Mouse (Mus musculus) MEL (cell line): ENCODE data around the gene Sec16a. TPM values are rescaled to one million over a fixed set of nuclear protein-coding genes. Genes with fewer than 3 reads are reported as not detected.
A peak's percentile ranks its signal among the peaks of the same experiment; 100 is the strongest.

Source experiments
- DNase-seq: peaks from one replicate; pipeline ENCODE4 v3.0.0; 2011; ENCODE audit warnings: low read depth, low spot score
- H3K27ac ChIP-seq: 2 replicates; pipeline ENCODE4 v1.5.1; 2012; ENCODE audit warnings: low read depth, mild to moderate bottlenecking, control low read depth, low read length, moderate library complexity; ENCODE audit not compliant: control insufficient read depth
- H3K27me3 ChIP-seq, 2 experiments: fragments of 150-350 bp in 1 of 2; sonication (generic) in 1 of 2; 2 replicates each; pipeline ENCODE4 v1.6.1; 2012; ENCODE audit warnings: low read length in 2 of 2, mild to moderate bottlenecking in 2 of 2, improper control_type of control experiment in 1 of 2, moderate library complexity in 1 of 2; ENCODE audit not compliant: insufficient read depth in 2 of 2, control insufficient read depth in 1 of 2
- H3K36me3 ChIP-seq, 2 experiments: 2 replicates each; pipeline ENCODE4 v1.6.1; 2012 to 2014; ENCODE audit warnings: low read length in 2 of 2, improper control_type of control experiment in 1 of 2, inconsistent platforms in 1 of 2, mild to moderate bottlenecking in 1 of 2; ENCODE audit not compliant: insufficient read depth in 2 of 2, control insufficient read depth in 1 of 2
- H3K4me1 ChIP-seq, 2 experiments: fragments of 150-350 bp in 1 of 2; sonication (generic) in 1 of 2; 2 replicates each; pipeline ENCODE4 v1.6.1; 2012; ENCODE audit warnings: low read length in 2 of 2, improper control_type of control experiment in 1 of 2, mild to moderate bottlenecking in 1 of 2; ENCODE audit not compliant: insufficient read depth in 2 of 2, control insufficient read depth in 1 of 2
- H3K4me3 ChIP-seq, 2 experiments: fragments of 150-350 bp in 1 of 2; sonication (generic) in 1 of 2; 2 replicates each; pipeline ENCODE4 v1.5.1; 2012; ENCODE audit warnings: low read depth in 2 of 2, low read length in 2 of 2, mild to moderate bottlenecking in 2 of 2, moderate library complexity in 2 of 2, control low read depth in 1 of 2, improper control_type of control experiment in 1 of 2; ENCODE audit not compliant: control insufficient read depth in 1 of 2, insufficient read depth in 1 of 2
- H3K79me2 ChIP-seq: 2 replicates; pipeline ENCODE4 v1.6.1; 2012; ENCODE audit warnings: mild to moderate bottlenecking, low read length, moderate library complexity; ENCODE audit not compliant: control insufficient read depth, poor library complexity, insufficient read depth
- H3K9ac ChIP-seq: 2 replicates; pipeline ENCODE4 v1.6.1; 2012; ENCODE audit warnings: low read depth, mild to moderate bottlenecking, control low read depth, low read length, moderate library complexity; ENCODE audit not compliant: control insufficient read depth, poor library complexity, severe bottlenecking
- H3K9me3 ChIP-seq: fragments of 150-350 bp; sonication (generic); replicated peaks from 2 replicates; pipeline ENCODE4 v1.6.1; 2012; ENCODE audit warnings: mild to moderate bottlenecking, low read length, improper control_type of control experiment, moderate library complexity; ENCODE audit not compliant: insufficient read depth
- BHLHE40 ChIP-seq: IDR thresholded peaks from 2 replicates; pipeline ENCODE4 v1.6.1; 2012; ENCODE audit warnings: low read depth, mild to moderate bottlenecking, inconsistent platforms, low read length, improper control_type of control experiment, borderline replicate concordance
- E2F4 ChIP-seq: IDR thresholded peaks from 2 replicates; pipeline ENCODE4 v1.6.1; 2011; ENCODE audit warnings: low read depth, low read length, improper control_type of control experiment, borderline replicate concordance
- ELF1 ChIP-seq: IDR thresholded peaks from 2 replicates; pipeline ENCODE4 v1.6.1; 2014; ENCODE audit warnings: low read depth, mild to moderate bottlenecking, inconsistent platforms, low read length, improper control_type of control experiment, moderate library complexity
- EP300 ChIP-seq, 2 experiments: IDR thresholded peaks; 2 replicates each; pipeline ENCODE4 v1.6.1; 2011; ENCODE audit warnings: improper control_type of control experiment in 2 of 2, low read length in 2 of 2, low read depth in 1 of 2, mild to moderate bottlenecking in 1 of 2
- GATA1 ChIP-seq: IDR thresholded peaks from 2 replicates; pipeline ENCODE4 v1.6.1; 2011; ENCODE audit warnings: low read depth, low read length, improper control_type of control experiment
- HCFC1 ChIP-seq: IDR thresholded peaks from 2 replicates; pipeline ENCODE4 v1.6.1; 2012; ENCODE audit warnings: low read depth, mild to moderate bottlenecking, inconsistent platforms, low read length, improper control_type of control experiment, moderate library complexity
- KAT2A ChIP-seq: conservative IDR thresholded peaks from 2 replicates; pipeline ENCODE4 v1.6.1; 2012; ENCODE audit warnings: low read depth, low read length, improper control_type of control experiment, inconsistent platforms
- MAX ChIP-seq: IDR thresholded peaks from 2 replicates; pipeline ENCODE4 v1.6.1; 2011; ENCODE audit warnings: low read length, improper control_type of control experiment
- MAZ ChIP-seq: IDR thresholded peaks from 2 replicates; pipeline ENCODE4 v1.6.1; 2012; ENCODE audit warnings: low read depth, mild to moderate bottlenecking, inconsistent platforms, low read length, improper control_type of control experiment
- MEF2A ChIP-seq: IDR thresholded peaks from 2 replicates; pipeline ENCODE4 v1.6.1; 2014; ENCODE audit warnings: low read depth, mild to moderate bottlenecking, inconsistent platforms, low read length, improper control_type of control experiment; ENCODE audit not compliant: poor library complexity, insufficient replicate concordance, severe bottlenecking; ENCODE audit errors: extremely low read depth
- MXI1 ChIP-seq: IDR thresholded peaks from 2 replicates; pipeline ENCODE4 v1.6.1; 2011; ENCODE audit warnings: mild to moderate bottlenecking, low read depth, low read length, improper control_type of control experiment
- MYB ChIP-seq: IDR thresholded peaks from 2 replicates; pipeline ENCODE4 v1.6.1; 2011; ENCODE audit warnings: mild to moderate bottlenecking, low read depth, low read length, improper control_type of control experiment
- NELFE ChIP-seq: IDR thresholded peaks from 2 replicates; pipeline ENCODE4 v1.6.1; 2011; ENCODE audit warnings: low read depth, low read length, improper control_type of control experiment
- RCOR1 ChIP-seq: IDR thresholded peaks from 2 replicates; pipeline ENCODE4 v1.6.1; 2012; ENCODE audit warnings: low read depth, mild to moderate bottlenecking, inconsistent platforms, low read length, improper control_type of control experiment
- TAL1 ChIP-seq: IDR thresholded peaks from 2 replicates; pipeline ENCODE4 v1.6.1; 2012; ENCODE audit warnings: mild to moderate bottlenecking, inconsistent platforms, low read length, moderate library complexity, mixed read lengths
- UBTF ChIP-seq: IDR thresholded peaks from 2 replicates; pipeline ENCODE4 v1.6.1; 2012; ENCODE audit warnings: low read depth, mild to moderate bottlenecking, inconsistent platforms, low read length, improper control_type of control experiment, moderate library complexity, borderline replicate concordance; ENCODE audit not compliant: insufficient read depth
- USF1 ChIP-seq: IDR thresholded peaks from 2 replicates; pipeline ENCODE4 v1.6.1; 2014; ENCODE audit warnings: low read depth, mild to moderate bottlenecking, inconsistent platforms, low read length, improper control_type of control experiment, moderate library complexity
- ZKSCAN1 ChIP-seq: IDR thresholded peaks from 2 replicates; pipeline ENCODE4 v1.6.1; 2012; ENCODE audit warnings: low read depth, mild to moderate bottlenecking, inconsistent platforms, low read length, improper control_type of control experiment, moderate library complexity
- ZNF384 ChIP-seq: IDR thresholded peaks from 2 replicates; pipeline ENCODE4 v1.6.1; 2012; ENCODE audit warnings: low read depth, mild to moderate bottlenecking, inconsistent platforms, low read length, improper control_type of control experiment
- polyA plus RNA-seq, 2 experiments: library from polyadenylated mRNA; stranded (reverse) in 1 of 2; unstranded in 1 of 2; fragments of >175 nt in 1 of 2; fragments of >200 nt in 1 of 2; gene quantifications; 2 replicates each; pipeline versions ENCODE4 v1.2.1 to v1.2.4; 2012; ENCODE audit warnings: low replicate concordance in 2 of 2, low read depth in 1 of 2; ENCODE audit not compliant: insufficient read length in 2 of 2, insufficient read depth in 1 of 2, missing spikeins in 1 of 2
- total RNA-seq: library from RNA; depleted of rRNA; stranded (reverse); fragments of 300-350 nt; gene quantifications from 2 replicates; pipeline ENCODE4 v1.2.3, GENCODE M21; 2012

The Sec16a gene
- total and polyA plus RNA-seq, 3 experiments, result 20.3 to 38.0 TPM; not detected in 1

- DNase-seq, result no peak
- Histone ChIP-seq H3K36me3 (no peaks in the 10 kb centered on the region), H3K9ac (no peak overlapping the region), H3K9me3 (no peaks in the 10 kb centered on the region), H3K27me3 (no peaks in the 10 kb centered on the region), H3K4me3 (no peak overlapping the region), H3K27ac (no peak overlapping the region), H3K79me2 (no peaks in the 10 kb centered on the region), H3K4me1 (peaks cover 0 to 7% of the 10 kb centered on the region in 2 experiments; a peak in 1 of 4 replicates)
- TF ChIP-seq MYB (no peak), GATA1 (no peak), ELF1 (no peak), MEF2A (no peak), MXI1 (no peak), UBTF (no peak), KAT2A (no peak), MAZ (no peak), NELFE (no peak), BHLHE40 (no peak), MAX (no peak), ZNF384 (no peak), TAL1 (no peak), HCFC1 (no peak), RCOR1 (no peak), ZKSCAN1 (no peak), E2F4 (no peak)
Measured at GRCm38 (mm10) chr2:26494396-26494795, 49.4 kb upstream of the Sec16a start.

- peak in 1 of 2 experiments; percentile 48; a peak in 1 of 4 replicates for TF ChIP-seq EP300 (IDR thresholded peaks at IDR 0.05; ENCODE audit: low read depth in 1 of 2, low read length in 2 of 2)
- no peak for TF ChIP-seq USF1
- TF ChIP-seq GATA1, result 0 out of 2 replicates have a peak, but pooled peaks have one; percentile 13
- Histone ChIP-seq H3K4me3 (no peak overlapping the region), H3K27ac (no peak overlapping the region), H3K79me2 (no peaks in the 10 kb centered on the region), H3K4me1 (peaks cover 0 to 7% of the 10 kb centered on the region in 2 experiments; a peak in 1 of 4 replicates), H3K36me3 (no peaks in the 10 kb centered on the region), H3K27me3 (no peaks in the 10 kb centered on the region), H3K9me3 (no peaks in the 10 kb centered on the region), H3K9ac (no peak overlapping the region)
- DNase-seq, result peak; percentile 57
Measured at GRCm38 (mm10) chr2:26493021-26493781, 48.2 kb upstream of the Sec16a start.
